Mouse (Mus musculus) olfactory bulb, adult 2 months (tissue): ENCODE results near the gene Gm20431.

ENCODE experiments used
- CTCF ChIP-seq: fragments of 200-500 bp; IDR thresholded peaks from 2 replicates; pipeline ENCODE4 v1.5.1; 2012; ENCODE audit warnings: low read depth, mild to moderate bottlenecking, low read length, moderate library complexity; ENCODE audit not compliant: insufficient read depth
- POLR2A ChIP-seq: fragments of 200-500 bp; IDR thresholded peaks from 2 replicates; pipeline ENCODE4 v1.6.1; 2012; ENCODE audit warnings: mild to moderate bottlenecking, low read depth, low read length, moderate library complexity; ENCODE audit not compliant: insufficient read depth

DNA sequence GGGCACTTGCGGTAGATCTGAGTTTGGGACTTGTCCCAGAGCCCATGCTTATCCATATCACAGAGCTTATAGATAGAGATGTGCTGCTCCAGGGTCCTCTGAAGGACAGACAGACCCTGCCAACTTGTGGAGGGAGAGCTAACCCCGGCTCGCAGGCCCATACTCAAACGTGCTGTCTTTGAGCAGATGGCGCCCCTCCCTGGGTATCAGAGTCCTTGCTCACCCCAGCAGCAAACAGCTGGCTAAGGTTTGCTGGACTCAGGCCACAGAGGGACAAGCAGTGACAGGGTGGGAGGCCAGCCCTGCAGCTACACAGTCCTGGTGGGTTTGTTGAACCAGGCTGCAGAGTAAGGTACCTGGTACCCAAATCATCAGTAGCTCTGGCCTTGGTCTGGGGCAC lies 58.3 kb downstream of the Gm20431 start:
- TF ChIP-seq POLR2A (no peak), CTCF (no peak)
